Mouse (Mus musculus) sigmoid colon, adult 10 weeks (tissue): ENCODE results near the gene Eif3i. TPM values are rescaled to one million over a fixed set of nuclear protein-coding genes. Genes with fewer than 3 reads are reported as not detected.

ENCODE experiments used
- polyA plus RNA-seq: library from polyadenylated mRNA; stranded (reverse); fragments of 350-450 nt; fragmentation: Illumina TruSeq; extraction: RNeasy Lipid Tissue Mini Kit (QIAGEN cat#74804); gene quantifications from one replicate; pipeline ENCODE4 v1.2.3, GENCODE M21; 2014; ENCODE audit warnings: low read depth, low replicate concordance

The Eif3i gene
- polyA plus RNA-seq, result 24.2 TPM

DNA sequence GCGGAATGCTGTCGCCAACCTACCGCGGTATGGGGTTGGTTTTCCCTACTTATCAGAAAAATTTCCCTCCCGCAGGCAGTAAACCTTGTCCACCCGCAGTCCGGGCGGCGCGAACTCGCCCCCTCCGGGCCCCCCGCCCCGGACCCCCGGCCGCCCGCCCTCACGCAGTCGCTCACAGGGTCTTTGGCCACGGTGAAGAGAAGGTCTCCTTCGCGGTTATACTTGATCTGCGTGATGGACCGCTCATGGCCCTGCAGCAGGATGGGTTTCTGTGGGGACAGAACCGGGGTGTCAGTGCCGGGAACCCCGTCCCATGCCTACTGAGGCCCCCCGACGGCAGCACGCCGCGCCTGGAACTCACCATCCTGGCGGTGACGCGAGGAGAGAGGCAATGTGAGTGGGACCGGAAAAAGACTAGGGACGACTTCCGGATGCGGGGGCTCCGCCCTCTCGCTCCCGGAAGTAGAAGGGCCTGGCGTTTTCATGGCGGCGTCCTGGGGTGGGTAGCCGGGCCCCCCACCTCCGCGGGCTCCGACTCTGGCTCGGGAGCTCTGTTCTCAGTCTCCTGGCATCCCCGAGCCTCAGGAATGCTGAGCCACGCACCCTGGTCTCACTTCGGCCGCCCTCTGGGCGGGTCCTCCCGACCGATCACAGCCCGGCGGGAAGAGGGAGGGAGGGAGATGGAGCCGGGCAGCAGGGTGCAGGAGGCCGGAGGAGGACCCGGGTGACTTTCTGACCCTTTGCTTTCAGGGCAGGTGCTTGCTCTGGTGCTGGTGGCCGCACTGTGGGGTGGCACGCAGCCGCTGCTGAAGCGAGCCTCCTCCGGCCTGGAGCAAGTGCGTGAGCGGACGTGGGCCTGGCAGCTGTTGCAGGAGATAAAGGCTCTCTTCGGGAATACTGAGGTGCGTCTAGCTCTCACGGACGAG lies at the start of gene Eif3i, which contains the start of gene Tmem234:
TSS of gene Eif3i (minus strand) at position 416 of the 926 bp plus-strand sequence.
TSS of gene Tmem234 (plus strand) at position 436 of the 926 bp plus-strand sequence.

DNA sequence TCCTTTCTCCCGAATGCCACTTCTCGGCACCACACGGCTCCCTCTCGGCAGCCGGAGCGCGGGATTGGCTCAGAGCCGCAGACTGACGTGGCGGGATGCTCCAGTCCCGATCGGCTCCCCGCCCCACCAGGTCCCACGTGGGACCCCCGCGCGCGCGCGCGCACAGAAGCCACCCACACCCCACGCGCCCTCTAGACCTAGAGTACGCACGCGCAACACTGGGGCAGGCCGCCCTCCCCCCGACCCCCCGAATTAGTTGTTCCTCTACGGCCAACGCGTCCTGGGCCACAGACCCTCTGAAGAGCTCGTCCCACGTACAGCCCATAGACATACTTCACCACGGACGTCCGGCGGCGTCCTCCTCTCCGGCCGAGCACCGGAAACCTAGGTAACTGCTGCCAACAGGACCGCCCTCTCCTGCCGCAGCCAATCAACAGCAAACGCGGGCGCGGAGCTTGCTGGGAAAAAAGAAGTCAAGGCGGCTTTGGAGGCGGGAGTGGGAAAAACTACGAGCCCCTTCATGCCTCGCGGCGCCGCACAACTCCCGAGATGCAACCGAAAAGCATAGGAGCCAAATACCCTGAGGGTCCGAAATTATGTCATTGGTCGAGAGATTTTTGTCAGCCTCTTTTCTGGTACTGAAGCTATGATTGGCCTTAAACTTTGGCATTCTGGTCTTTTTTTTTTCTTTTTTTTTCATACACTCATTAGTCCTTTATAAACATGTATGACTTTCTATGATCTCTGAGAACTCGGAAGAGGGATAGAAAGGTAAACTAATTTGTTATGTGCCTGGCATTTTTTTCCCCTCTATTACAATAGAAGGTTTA lies 40.4 kb upstream of the Eif3i start, which contains the start of gene Txlna:
TSS of gene Txlna (minus strand) at position 428 of the 830 bp plus-strand sequence.

DNA sequence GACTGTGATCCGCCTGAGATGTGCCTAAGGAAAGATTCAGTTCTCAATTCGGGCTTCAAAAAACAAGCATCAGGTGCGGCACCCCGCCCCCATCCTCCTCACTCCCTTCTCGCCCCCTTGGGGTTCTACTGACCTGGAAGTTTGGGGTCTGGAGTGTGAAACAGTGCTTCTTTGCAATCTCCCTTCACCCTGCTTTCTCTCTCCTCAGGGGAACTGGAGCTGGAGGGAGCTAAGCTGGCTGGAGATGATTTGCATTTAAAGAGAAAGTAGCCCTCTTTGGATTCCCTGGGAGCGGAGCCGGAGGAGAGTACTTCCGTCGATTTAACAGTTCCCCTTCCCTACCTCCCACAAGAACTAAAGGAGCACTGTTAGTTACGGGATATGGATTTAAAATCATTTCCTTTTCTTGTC lies 23.2 kb upstream of the Eif3i start, which contains the start of gene Ccdc28b:
TSS of gene Ccdc28b (minus strand) at position 267 of the 411 bp plus-strand sequence.

DNA sequence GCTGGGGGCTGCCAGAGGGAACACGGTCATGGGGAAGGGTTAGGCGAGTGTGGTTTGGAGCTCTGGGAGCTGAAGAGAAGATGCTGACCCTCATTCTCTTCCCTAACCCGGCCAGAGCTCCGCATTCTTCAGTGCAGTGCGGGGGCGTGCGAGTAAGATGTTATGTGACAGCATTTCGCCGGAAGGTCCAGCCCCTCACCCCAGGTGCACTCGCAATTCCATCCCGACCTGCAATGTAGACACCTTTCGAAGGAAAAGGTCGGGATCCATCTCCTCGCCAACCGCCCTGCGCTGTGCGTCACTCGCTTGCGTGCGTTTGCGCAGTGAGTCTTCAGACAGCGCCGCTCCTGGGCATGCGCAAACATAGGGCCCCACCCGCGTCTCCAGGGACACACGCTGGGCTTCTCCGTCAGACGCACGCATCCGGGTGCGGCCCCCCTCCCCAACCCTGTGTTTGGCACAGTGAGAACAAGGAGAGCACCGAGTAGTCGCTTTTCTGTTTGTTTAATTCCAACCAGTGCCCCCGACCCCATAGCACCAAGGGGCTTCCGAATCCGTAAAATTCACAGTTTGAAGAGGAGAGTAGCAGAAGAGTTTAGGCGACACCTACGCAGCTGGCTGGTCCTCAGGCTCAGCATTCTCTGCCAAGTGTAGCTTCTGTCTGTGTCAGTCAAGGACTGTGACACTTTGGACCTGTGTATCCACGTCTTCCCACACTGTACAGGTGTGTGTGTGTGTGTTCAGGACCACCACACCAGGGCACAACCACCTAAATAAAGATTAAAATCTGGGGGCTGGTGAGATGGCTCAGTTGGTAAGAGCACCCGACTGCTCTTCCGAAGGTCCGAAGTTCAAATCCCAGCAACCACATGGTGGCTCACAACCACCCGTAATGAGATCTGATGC lies 18.6 kb upstream of the Eif3i start, which contains the start of gene Iqcc:
TSS of gene Iqcc (minus strand) at position 314 of the 906 bp plus-strand sequence.

DNA sequence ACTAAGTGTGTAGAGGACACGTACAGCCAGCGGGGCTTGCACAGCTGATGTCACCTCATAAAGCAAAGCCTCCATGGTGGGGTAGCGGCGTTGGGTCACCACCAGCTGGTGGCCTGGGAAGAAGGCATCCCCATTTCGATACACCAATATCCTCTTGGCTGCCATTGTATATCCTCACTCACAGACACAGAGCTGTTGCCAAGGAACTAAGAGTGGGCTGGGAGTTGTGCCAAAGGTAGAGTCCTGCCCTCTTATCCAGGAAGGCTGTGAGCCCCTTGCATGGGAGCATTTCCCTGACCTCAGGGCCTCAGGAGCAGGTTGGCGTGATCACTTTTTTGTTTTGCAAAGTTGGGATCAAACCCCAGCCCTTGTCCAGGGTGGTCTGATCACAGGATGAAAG lies 13.6 kb upstream of the Eif3i start, which contains the start of gene Dcdc2b:
TSS of gene Dcdc2b (minus strand) at position 165 of the 400 bp plus-strand sequence.

DNA sequence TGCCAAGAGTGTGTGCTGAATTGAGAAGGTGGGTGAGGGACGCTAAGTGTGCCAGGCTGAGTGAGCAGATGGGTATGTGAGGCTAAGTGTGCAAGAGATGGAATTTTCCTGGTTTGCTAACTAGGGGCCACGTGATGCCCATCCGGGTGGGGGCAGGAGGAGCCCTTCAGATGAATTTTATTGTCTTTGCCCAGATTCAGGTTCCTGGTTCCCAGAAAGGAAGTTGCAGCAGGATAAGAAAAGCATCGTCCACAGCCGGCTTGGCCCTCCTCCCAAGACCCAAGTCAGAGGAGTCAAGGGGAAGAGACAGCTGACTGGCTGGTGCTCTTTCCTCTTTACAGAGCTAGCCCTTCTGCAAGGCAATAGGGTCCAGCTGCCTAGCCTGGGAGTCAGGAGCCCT lies 22.0 kb downstream of the Eif3i start, which contains the start of gene Fam167b:
TSS of gene Fam167b (minus strand) at position 84 of the 400 bp plus-strand sequence.

DNA sequence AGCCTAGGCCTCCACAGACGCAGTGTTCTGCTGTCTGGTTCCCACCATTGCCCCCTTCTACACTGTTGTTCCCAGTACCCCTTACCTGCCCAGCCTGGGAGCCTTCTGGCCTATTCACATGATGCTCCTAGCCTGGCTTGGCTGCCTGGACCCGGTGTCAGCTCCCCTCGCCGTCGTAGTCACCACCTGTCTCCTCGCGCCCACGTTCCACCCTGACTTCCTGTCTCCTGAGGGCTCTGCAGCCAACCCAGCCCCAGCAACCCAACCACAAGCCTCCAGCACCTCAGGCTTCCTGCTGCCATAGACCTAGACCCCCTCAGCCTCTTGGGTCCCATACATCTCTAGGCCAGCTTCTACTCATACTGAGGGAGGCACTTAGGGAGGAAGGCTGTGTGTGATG lies 27.0 kb downstream of the Eif3i start, which contains the start of gene Lck:
TSS of gene Lck (minus strand) at position 212 of the 400 bp plus-strand sequence.

DNA sequence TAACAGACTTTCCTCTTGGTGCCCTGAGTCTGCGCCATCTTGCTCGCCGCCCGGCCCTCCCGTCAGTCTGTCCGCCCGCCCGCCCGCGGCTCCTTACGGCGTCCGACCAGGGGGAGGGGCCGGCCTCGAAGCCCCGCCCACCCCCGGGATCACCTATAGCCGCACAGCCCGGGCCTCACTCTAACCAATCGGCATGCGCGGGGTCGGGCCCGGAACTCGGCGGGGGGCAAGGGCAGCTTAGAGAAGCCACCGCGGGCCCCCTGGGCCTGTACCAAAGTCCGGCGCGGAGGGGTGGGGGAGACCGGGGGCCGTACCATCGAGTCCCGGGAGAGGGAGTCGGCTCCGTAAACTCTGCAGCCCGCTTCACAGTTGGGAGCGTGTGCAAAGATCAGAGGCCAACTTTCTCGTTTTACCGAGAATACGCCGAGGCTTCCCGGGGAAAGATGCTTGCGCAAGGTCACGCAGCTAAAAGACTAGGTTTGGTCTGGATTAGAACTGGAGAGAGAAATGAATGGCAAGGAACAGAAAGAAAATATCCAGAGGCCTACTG lies 57.8 kb downstream of the Eif3i start, which contains the start of gene Hdac1:
TSS of gene Hdac1 (minus strand) at position 122 of the 550 bp plus-strand sequence.

Other genes with a start within 250 kb of the Eif3i start
- 4.0 TPM for gene Zbtb8a, start 222.5 kb downstream of the Eif3i start, polyA plus RNA-seq
- gene Zbtb8b, start 159.8 kb downstream of the Eif3i start, polyA plus RNA-seq, result not detected
- 20.9 TPM for gene Bsdc1, start 139.1 kb downstream of the Eif3i start, polyA plus RNA-seq
- not detected for gene Tssk3, start 109.6 kb downstream of the Eif3i start, polyA plus RNA-seq
- not detected for gene Fam229a, start 109.5 kb downstream of the Eif3i start, polyA plus RNA-seq
- gene Marcksl1, start 87.1 kb downstream of the Eif3i start, polyA plus RNA-seq, result 15.8 TPM
- 77.8 TPM for gene Hdac1, start 57.9 kb downstream of the Eif3i start, polyA plus RNA-seq
- gene Lck, start 27.0 kb downstream of the Eif3i start, polyA plus RNA-seq, result 0.28 TPM
- not detected for gene Fam167b, start 22.1 kb downstream of the Eif3i start, polyA plus RNA-seq
- gene Tmem234, start within 50 bp of the Eif3i start, polyA plus RNA-seq, result 65.5 TPM
- gene Dcdc2b, start 13.6 kb upstream of the Eif3i start, polyA plus RNA-seq, result not detected
- gene Iqcc, start 18.5 kb upstream of the Eif3i start, polyA plus RNA-seq, result 10.8 TPM
- gene Ccdc28b, start 23.3 kb upstream of the Eif3i start, polyA plus RNA-seq, result 4.7 TPM
- 14.2 TPM for gene Txlna, start 40.4 kb upstream of the Eif3i start, polyA plus RNA-seq
- 35.6 TPM for gene Kpna6, start 72.1 kb upstream of the Eif3i start, polyA plus RNA-seq
- gene Tmem39b, start 96.2 kb upstream of the Eif3i start, polyA plus RNA-seq, result 1.3 TPM
- gene Khdrbs1, start 141.7 kb upstream of the Eif3i start, polyA plus RNA-seq, result 149 TPM
- gene Ptp4a2, start 210.6 kb upstream of the Eif3i start, polyA plus RNA-seq, result 2,130 TPM